In genomic region chr17:14280425-14280833, GRCm38 (mm10) we compare ENCODE assay signal across 9 mouse cellular contexts. TPM values are rescaled to one million over a fixed set of nuclear protein-coding genes. Genes with fewer than 3 reads are reported as not detected.
DNase-seq lines count a peak whose midpoint lies in the region; ATAC-seq and TF ChIP-seq lines count a peak whose summit lies in the region.
"Had no signal": no experiment of that assay in that cellular context is flagged by ENCODE, and none has a peak within 500 bp of the region (broad histone marks: within the 10 kb centered on the region; RNA-seq: fewer than 3 reads in every experiment).

No protein-coding gene starts in this region.

- H3K4me3 ChIP-seq in liver, adult 2 months (ENCODE audit: insufficient read depth, low read depth, low read length) = peak overlapping the region; percentile 38; the same call in 1 of the 2 replicates
- H3K4me3 ChIP-seq in embryonic facial prominence, embryonic 12.5 days = peak overlapping the region; percentile 59
- H3K4me3 ChIP-seq in heart, embryonic 16.5 days (ENCODE audit: low read length) = peak overlapping the region; percentile 54
- H3K4me3 ChIP-seq in liver, embryonic 13.5 days (replicated peaks) = peak overlapping the region; percentile 43

- under 1% methylated on average over 31 of the region's 31 CpGs for WGBS in liver, adult 2 months
- WGBS in embryonic facial prominence, embryonic 12.5 days = under 1% methylated on average over 31 of the region's 31 CpGs
- WGBS in heart, embryonic 16.5 days = 1% methylated on average over 31 of the region's 31 CpGs
- WGBS in liver, embryonic 13.5 days (ENCODE audit: insufficient replicate concordance) = 1% methylated on average over 31 of the region's 31 CpGs

- 0 out of 2 replicates have a peak, but pooled peaks have one; percentile 38 for ATAC-seq in embryonic facial prominence, embryonic 12.5 days (ENCODE audit: insufficient number of reproducible peaks, insufficient read depth, low FRiP score, low TSS enrichment)
- ATAC-seq in heart, embryonic 16.5 days (replicated peaks; ENCODE audit: extremely low read depth, insufficient read depth, low FRiP score) = no peak
- no peak for ATAC-seq in liver, embryonic 13.5 days (ENCODE audit: low read depth)
- no peak for ATAC-seq in monocyte, adult 5-6 weeks (replicated peaks; ENCODE audit: insufficient number of reproducible peaks, low FRiP score, low TSS enrichment, poor library complexity, severe bottlenecking)

- no peaks in the 10 kb centered on the region for H3K4me1 ChIP-seq in liver, adult 2 months (ENCODE audit: control insufficient read depth, insufficient read depth, low read length)
- peaks cover 13% of the 10 kb centered on the region for H3K4me1 ChIP-seq in embryonic facial prominence, embryonic 12.5 days
- peaks cover 11% of the 10 kb centered on the region for H3K4me1 ChIP-seq in heart, embryonic 16.5 days (ENCODE audit: control insufficient read depth, insufficient read depth, low read length)
- no peaks in the 10 kb centered on the region for H3K4me1 ChIP-seq in liver, embryonic 13.5 days (replicated peaks)

- H3K9ac ChIP-seq in liver, adult 2 months (ENCODE audit: low read depth, low read length) = no peak overlapping the region
- peak overlapping the region; percentile 63 for H3K9ac ChIP-seq in embryonic facial prominence, embryonic 12.5 days
- peak overlapping the region; percentile 9 for H3K9ac ChIP-seq in heart, embryonic 16.5 days (ENCODE audit: low read length)
- no peak overlapping the region for H3K9ac ChIP-seq in liver, embryonic 13.5 days

- H3K4me2 ChIP-seq in embryonic facial prominence, embryonic 12.5 days (replicated peaks) = peak overlapping the region; percentile 95
- peak overlapping the region; percentile 71 for H3K4me2 ChIP-seq in heart, embryonic 16.5 days (ENCODE audit: low read depth, low read length)
- H3K4me2 ChIP-seq in liver, embryonic 13.5 days = peak overlapping the region; percentile 51

- TF ChIP-seq POLR2A in liver, adult 2 months (IDR thresholded peaks at IDR 0.05; ENCODE audit: extremely low read depth, insufficient read depth, low read length) = no peak

- no peaks in the 10 kb centered on the region for H3K36me3 ChIP-seq in liver, adult 2 months (ENCODE audit: control insufficient read depth, insufficient read depth, low read length)
- H3K36me3 ChIP-seq in embryonic facial prominence, embryonic 12.5 days = no peaks in the 10 kb centered on the region
- H3K36me3 ChIP-seq in heart, embryonic 16.5 days (ENCODE audit: control insufficient read depth, insufficient read depth) = no peaks in the 10 kb centered on the region
- no peaks in the 10 kb centered on the region for H3K36me3 ChIP-seq in liver, embryonic 13.5 days

- no peak overlapping the region for H3K27ac ChIP-seq in liver, adult 2 months (replicated peaks; ENCODE audit: insufficient read depth, low read depth, low read length)
- H3K27ac ChIP-seq in embryonic facial prominence, embryonic 12.5 days = peak overlapping the region; percentile 23; the same call in 1 of the 2 replicates
- 0 out of 2 replicates have a peak overlapping the region, but pooled peaks have one; percentile 35 for H3K27ac ChIP-seq in heart, embryonic 16.5 days (ENCODE audit: low read length)
- H3K27ac ChIP-seq in liver, embryonic 13.5 days = no peak overlapping the region
- H3K27ac ChIP-seq: macrophage had no signal

- no peaks in the 10 kb centered on the region for H3K9me3 ChIP-seq in embryonic facial prominence, embryonic 12.5 days
- H3K9me3 ChIP-seq in heart, embryonic 16.5 days (replicated peaks; ENCODE audit: control insufficient read depth, low read length) = no peaks in the 10 kb centered on the region
- no peaks in the 10 kb centered on the region for H3K9me3 ChIP-seq in liver, embryonic 13.5 days (replicated peaks)

- no peak for DNase-seq in liver, adult 2 months (ENCODE audit: extremely low read depth, low read depth, low spot score)
- DNase-seq in liver = no peak
- DNase-seq in liver, embryonic 13.5 days = no peak
- peak; percentile 6 for DNase-seq in retina, postnatal 1 day
- DNase-seq in left cerebral cortex, adult 9 months (ENCODE audit: low spot score in 2 of 2) = no peak

- H3K79me2 ChIP-seq in liver, adult 2 months (ENCODE audit: control insufficient read depth, insufficient read depth, low read length) = no peaks in the 10 kb centered on the region

- peaks cover 4% of the 10 kb centered on the region; the same call in 1 of the 2 replicates for H3K27me3 ChIP-seq in liver, adult 2 months (ENCODE audit: control insufficient read depth, insufficient read depth, low read length)
- peaks cover 65% of the 10 kb centered on the region for H3K27me3 ChIP-seq in embryonic facial prominence, embryonic 12.5 days
- peaks cover 92% of the 10 kb centered on the region for H3K27me3 ChIP-seq in heart, embryonic 16.5 days (ENCODE audit: control insufficient read depth, insufficient read depth, low read length)
- H3K27me3 ChIP-seq in liver, embryonic 13.5 days = peaks cover 71% of the 10 kb centered on the region

- TF ChIP-seq CTCF in liver, adult 2 months (IDR thresholded peaks at IDR 0.05; ENCODE audit: low read depth, low read length) = no peak

RNA-seq across cellular contexts. Expression of gene Smoc2, which starts 1.1 kb away (rescaled TPM):
- 3.9 and 4.0 TPM in 2 replicates for total RNA-seq in liver, adult 2 months (2014; rRNA removed)
- polyA plus RNA-seq in liver, adult 2 months (2012; rRNA removed) = 2.8 and 3.6 TPM in 2 replicates
- polyA plus RNA-seq in embryonic facial prominence, embryonic 12.5 days (2016; fragmentation: Nextera tagmentation; extraction: Ambion mirVana) = 126 and 128 TPM in 2 replicates
- 33.3 and 37.0 TPM in 2 replicates for polyA plus RNA-seq in heart, embryonic 16.5 days (2015; fragmentation: Nextera tagmentation; extraction: Ambion mirVana)
- polyA plus RNA-seq in liver, embryonic 13.5 days (2015; fragmentation: Nextera tagmentation; extraction: Ambion mirVana) = 4.6 TPM in 2 replicates
- 0.48 to 0.78 TPM in 2 of 3 replicates, not detected in the other for total RNA-seq in monocyte, adult 5-6 weeks (2017)
- polyA plus RNA-seq: macrophage had no signal

Comparison
In these comparisons a context has a peak if more than half of its experiments do, and no peak if none do; other contexts are left out.
1. H3K27ac ChIP-seq: peak in embryonic facial prominence, embryonic 12.5 days (single experiment) and heart, embryonic 16.5 days (single experiment); none in liver, adult 2 months (single experiment) and liver, embryonic 13.5 days (single experiment).
2. H3K9ac ChIP-seq: peak in embryonic facial prominence, embryonic 12.5 days (single experiment) and heart, embryonic 16.5 days (single experiment); none in liver, adult 2 months (single experiment) and liver, embryonic 13.5 days (single experiment).
3. Peak in every context shown above with its lines, with median percentiles within 50 percentile points of each other: H3K4me3 ChIP-seq and H3K4me2 ChIP-seq.